Mouse (Mus musculus): ENCODE data around the gene St3gal3. TPM values are rescaled to one million over a fixed set of nuclear protein-coding genes. Genes with fewer than 3 reads are reported as not detected.

St3gal3 gene
- total RNA-seq, 2 experiments from 2014 or later: 46.0 to 47.4 TPM

DNA sequence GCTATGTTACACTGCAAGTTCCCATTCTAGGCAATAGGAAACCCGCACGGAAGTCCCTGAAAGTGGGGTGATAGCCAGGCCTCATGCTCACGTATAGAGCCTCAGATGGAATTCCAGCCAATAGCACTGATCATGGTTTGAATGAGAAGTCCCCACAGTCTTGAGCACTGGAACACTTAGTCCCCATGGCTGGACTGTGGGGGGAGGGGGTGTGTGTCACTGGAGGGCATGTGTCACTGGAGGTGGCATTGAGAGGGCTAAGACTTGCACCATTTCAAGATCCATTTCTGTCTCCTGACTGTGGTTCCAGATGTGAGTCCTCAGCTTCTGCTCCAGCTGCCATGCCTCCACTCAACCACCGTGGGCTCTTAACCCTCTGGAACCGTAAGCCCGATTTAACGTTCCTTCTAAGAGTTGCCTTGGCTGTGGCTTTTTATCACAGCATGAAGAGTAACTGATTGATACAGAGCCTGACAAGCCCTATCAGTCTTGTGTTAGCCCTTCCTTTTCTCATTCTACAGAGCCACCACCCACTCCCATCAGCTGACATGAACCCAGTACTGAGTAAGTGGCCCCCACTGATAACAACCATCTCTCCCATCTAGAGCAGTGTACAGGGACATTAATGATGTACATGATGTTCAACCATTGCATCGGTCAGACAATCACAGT is 91.2 kb downstream of the St3gal3 start:
- Histone ChIP-seq H3K27ac (no peak overlapping the region), H3K4me3 (no peak overlapping the region)
- intact Hi-C loops (cut with DNase I): no loop called here
- no peak for DNase-seq (ENCODE audit: extremely low spot score in 1 of 2, low spot score in 2 of 2)
- TF ChIP-seq CTCF (IDR thresholded peaks at IDR 0.05): no peak

DNA sequence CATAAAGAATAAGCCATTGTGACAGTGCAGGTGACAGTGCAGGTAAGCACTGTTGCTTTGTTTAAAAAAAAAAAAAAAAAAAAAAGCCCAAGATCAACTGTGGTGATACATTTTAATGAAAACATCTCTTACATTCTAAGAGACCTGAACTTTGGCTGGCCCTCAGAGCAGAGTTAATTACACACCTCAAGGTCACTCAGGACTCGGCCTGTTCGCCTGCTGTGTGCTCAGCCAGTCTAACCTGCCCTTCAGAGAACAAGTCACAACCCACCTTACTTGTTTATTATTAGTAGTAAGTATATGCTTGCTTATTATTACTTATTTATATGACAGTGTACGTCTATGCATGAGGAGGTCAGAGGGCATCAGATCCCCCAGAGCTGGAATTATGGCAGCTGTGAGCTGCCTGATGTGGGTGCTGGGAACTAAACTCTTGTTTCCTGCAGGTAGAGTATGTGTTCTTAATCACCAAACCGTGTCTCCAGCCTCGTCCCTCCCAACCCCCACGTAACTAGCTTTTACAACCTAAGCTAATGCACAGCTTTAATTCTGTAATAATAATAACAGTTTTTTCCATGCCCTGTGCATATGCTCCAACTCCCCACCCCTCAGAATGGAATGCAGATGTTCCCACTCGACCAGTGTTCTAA is 91.9 kb downstream of the St3gal3 start:
- DNase-seq (ENCODE audit: extremely low spot score in 1 of 2, low spot score in 2 of 2): no peak
- intact Hi-C loops (cut with DNase I): no loop called here
- no peak for TF ChIP-seq CTCF (IDR thresholded peaks at IDR 0.05)
- Histone ChIP-seq H3K4me3 (no peak overlapping the region), H3K27ac (no peak overlapping the region)

DNA sequence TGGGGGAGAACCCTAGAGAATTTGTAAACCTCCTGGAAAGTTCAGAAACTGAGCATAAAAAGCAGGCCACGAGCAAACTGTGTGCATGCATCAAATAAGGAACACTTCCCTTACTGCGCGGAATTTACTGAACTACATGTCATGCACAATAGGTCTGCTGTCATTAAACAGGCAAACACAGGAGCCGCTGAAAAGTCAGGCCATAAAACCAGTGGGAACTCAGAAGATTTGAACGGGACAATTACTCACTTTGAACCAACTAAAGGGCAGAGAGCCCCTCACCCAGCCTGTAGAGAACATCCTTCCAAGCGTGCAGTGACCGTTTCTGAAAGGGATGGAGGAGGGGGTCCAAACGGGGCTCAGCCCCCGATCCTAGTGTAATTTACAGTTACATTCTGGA is 93.6 kb downstream of the St3gal3 start:
- intact Hi-C loops (cut with DNase I): no loop called here
- no peak for DNase-seq (ENCODE audit: extremely low spot score in 1 of 2, low spot score in 2 of 2)
- no peak overlapping the region for H3K4me3 ChIP-seq
- no peak overlapping the region for H3K27ac ChIP-seq
- TF ChIP-seq CTCF (IDR thresholded peaks at IDR 0.05): no peak

DNA sequence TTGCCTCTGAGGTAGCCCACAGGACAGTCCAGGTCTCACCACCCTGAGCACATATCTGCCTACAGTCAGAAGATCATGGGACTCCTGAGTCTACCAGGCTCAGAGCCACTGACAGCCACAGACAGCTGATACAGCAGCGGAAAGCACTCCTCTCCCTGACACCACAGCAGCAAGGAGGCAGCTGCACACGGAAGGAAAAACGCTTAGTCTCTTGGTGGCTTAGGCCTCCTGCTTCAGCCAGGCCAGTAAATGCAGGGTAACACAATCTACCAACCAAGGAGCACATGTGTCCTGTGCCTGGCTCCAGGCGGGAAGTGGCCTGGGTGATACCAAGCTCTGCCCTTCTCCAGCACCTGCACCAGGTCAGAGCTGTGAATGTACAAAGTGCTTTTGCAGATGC is 94.1 kb downstream of the St3gal3 start:
- H3K27ac ChIP-seq: no peak overlapping the region
- intact Hi-C loops (cut with DNase I): no loop called here
- DNase-seq (ENCODE audit: extremely low spot score in 1 of 2, low spot score in 2 of 2): no peak
- no peak for TF ChIP-seq CTCF (IDR thresholded peaks at IDR 0.05)
- no peak overlapping the region for H3K4me3 ChIP-seq

DNA sequence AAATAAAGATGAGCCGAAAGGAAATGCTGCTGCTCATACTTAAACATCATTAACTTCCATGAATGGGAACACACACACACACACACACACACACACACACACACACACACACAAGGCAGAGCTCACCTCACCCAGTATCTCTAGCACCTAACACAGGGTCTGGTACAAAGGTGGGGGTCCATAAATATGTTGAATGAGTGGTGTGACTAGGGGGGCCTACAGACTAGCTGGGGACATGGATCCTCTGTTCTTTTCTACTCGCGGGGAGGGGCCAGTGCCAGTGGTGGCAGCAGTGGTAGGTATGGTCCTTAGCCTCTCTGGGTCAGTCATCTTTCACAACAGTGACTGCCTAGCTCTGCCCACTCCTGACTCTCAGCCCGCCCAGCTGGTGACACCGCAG is 94.8 kb downstream of the St3gal3 start:
- no peak for TF ChIP-seq CTCF (IDR thresholded peaks at IDR 0.05)
- Histone ChIP-seq H3K4me3 (no peak overlapping the region), H3K27ac (no peak overlapping the region)
- intact Hi-C loops (cut with DNase I): no loop called here
- no peak for DNase-seq (ENCODE audit: extremely low spot score in 1 of 2, low spot score in 2 of 2)

DNA sequence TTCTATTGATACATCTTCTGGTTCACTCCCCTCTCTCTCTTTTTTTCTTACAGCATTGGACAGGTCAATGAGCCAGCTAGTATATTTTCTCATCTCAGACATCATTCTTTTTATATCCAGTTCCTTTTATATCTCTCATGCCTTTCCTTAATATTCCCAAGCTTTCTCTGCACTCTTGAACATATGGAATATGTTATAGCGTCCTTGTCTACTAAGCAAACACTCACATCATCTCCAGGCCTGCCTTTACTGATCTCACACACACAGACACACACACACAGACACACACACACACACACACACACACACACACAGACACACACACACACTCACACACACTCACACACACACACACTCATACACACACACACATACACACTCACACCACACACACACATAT is 96.7 kb downstream of the St3gal3 start:
- intact Hi-C loops (cut with DNase I): no loop called here
- no peak overlapping the region for H3K27ac ChIP-seq
- DNase-seq (ENCODE audit: extremely low spot score in 1 of 2, low spot score in 2 of 2): no peak
- no peak for TF ChIP-seq CTCF (IDR thresholded peaks at IDR 0.05)
- H3K4me3 ChIP-seq: no peak overlapping the region

DNA sequence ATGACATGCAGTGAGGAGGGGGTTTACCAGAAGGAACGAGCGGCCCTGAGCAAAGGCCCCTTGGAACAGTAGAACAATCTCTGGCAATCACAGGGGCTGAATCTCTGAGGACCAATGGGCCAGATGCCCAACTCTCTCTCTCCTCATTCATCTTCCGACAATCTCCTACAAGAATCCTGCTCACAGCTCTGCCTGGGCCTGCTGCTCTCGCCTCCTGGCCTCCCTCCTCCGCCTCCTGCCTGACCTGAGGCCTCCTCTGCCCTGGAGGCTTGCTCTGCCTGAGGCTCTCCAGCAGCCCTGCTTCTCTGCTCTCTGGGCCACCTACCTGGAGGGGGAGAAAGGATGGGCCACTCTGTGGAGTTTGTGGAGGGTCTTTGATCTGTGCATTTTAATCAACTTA is 97.3 kb downstream of the St3gal3 start:
- Histone ChIP-seq H3K27ac (no peak overlapping the region), H3K4me3 (no peak overlapping the region)
- intact Hi-C loops (cut with DNase I): no loop called here
- no peak for DNase-seq (ENCODE audit: extremely low spot score in 1 of 2, low spot score in 2 of 2)
- no peak for TF ChIP-seq CTCF (IDR thresholded peaks at IDR 0.05)

DNA sequence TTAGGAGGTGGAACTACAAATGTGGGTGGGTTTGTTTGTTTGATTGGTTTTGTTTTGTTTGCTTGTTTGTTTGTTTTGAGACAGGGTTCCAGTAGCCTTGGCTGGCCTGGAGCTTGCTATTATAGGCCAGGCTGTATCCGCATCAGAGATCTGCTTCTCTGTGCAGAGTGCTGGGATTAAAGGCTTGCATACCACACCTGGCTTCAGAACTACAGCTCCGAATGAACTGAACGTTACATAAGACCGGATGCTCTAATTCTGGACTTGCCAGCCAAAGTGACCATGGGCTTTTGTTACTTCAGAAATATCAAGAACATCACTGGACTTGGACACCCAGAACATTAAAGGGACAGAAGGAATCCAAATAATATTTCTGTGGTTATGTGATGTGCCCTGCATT is 98.2 kb downstream of the St3gal3 start:
- TF ChIP-seq CTCF (IDR thresholded peaks at IDR 0.05): no peak
- Histone ChIP-seq H3K4me3 (no peak overlapping the region), H3K27ac (no peak overlapping the region)
- intact Hi-C loops (cut with DNase I): no loop called here
- no peak for DNase-seq (ENCODE audit: extremely low spot score in 1 of 2, low spot score in 2 of 2)

DNA sequence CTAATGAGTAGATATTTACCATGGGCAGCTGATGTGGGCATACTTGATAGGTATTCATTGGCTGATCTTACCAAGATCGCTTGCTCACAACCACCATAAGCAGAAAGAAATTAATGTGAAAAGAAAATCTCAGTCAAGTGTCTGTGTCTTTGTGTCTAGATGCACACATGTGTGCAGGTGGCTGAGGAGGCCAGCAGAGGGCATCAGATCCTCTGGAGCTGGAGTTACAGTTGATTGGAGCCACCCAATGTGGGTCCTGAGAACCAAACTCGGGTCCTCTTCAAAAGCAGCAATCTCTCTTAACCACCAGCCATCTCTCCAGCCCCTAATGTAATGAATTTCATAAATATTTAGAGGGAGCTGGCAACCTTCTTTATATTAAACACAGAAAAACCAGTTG is 99.6 kb downstream of the St3gal3 start:
- DNase-seq (ENCODE audit: extremely low spot score in 1 of 2, low spot score in 2 of 2): no peak
- no peak overlapping the region for H3K27ac ChIP-seq
- no peak; the same call in 1 of the 2 replicates for TF ChIP-seq CTCF (IDR thresholded peaks at IDR 0.05)
- H3K4me3 ChIP-seq: no peak overlapping the region
- intact Hi-C loops (cut with DNase I): no loop called here

DNA sequence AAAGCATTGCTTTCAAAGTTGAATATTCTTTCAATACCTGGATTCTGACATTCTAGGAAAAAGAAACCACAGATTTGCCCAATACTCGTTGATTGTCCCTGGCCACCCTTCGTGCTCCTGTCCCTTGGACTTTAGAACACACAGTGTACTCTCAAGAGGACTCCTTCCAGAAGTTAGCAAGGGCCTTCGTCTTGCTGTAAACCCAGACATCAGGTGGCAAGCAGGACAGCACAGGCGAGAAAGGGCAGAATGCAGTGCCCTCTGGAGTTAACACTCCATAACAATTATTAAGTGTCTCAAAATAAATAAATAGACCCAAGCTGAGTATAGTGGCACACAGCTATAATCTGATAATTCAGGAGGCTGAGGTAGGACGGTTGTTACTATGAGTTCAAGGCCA is 101.7 kb downstream of the St3gal3 start:
- Histone ChIP-seq H3K27ac (no peak overlapping the region), H3K4me3 (no peak overlapping the region)
- intact Hi-C loops (cut with DNase I): no loop called here
- TF ChIP-seq CTCF (IDR thresholded peaks at IDR 0.05): no peak
- no peak for DNase-seq (ENCODE audit: extremely low spot score in 1 of 2, low spot score in 2 of 2)

DNA sequence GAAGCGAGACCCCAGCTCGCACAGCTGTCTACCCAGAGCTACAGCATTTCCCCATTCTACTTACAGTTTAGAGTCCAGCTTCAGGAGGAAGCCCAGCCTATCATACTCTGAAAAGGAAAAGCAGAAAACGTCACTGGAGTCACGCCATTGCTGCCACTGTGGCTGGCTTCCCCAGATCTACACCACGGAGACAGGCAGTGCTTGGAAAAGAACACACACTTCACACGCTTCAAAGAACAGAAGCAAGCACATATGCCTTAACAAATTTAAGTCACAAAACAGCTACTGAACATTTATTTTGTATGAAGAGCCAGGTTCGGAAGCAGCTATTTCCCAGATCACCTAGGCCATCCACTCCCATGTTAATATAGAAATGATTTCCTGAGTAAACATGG is 102.9 kb downstream of the St3gal3 start:
- no peak for DNase-seq (ENCODE audit: extremely low spot score in 1 of 2, low spot score in 2 of 2)
- Histone ChIP-seq H3K27ac (no peak overlapping the region), H3K4me3 (no peak overlapping the region)
- no peak for TF ChIP-seq CTCF (IDR thresholded peaks at IDR 0.05)
- intact Hi-C loops (cut with DNase I): no loop called here

DNA sequence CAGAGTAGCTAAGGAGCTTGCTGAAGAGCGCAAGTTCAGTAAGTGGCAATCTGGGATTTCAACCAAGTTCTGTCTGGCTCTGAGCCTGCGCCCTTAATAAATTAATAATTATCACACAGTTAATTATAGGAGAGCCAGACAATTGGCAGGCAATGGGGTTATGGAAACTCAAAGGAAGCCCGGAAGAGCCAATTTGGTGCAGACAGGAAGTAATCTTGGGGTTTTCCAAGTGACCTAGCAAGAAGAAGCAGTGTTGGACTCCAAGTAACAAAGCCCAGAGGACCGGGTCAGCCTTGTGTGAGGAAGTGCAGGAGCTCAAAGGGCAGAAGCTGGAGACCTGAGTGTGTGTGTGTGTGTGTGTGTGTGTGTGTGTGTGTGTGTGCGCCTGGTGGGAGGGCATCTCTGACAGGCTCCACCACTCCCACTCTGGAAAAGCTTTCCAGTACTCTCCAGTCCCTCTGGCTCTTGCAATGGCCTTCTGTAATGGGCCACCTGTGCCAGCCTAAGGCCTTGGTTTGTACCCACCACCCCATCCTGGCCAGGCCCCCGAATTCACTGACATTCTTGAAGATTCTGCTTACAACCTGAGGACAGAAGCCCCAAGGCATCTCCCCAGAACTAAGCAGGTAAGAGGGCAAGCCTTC is 103.5 kb downstream of the St3gal3 start:
- no peak for DNase-seq (ENCODE audit: extremely low spot score in 1 of 2, low spot score in 2 of 2)
- intact Hi-C loops (cut with DNase I): no loop called here
- no peak overlapping the region for H3K4me3 ChIP-seq
- H3K27ac ChIP-seq: no peak overlapping the region
- TF ChIP-seq CTCF (IDR thresholded peaks at IDR 0.05): no peak

DNA sequence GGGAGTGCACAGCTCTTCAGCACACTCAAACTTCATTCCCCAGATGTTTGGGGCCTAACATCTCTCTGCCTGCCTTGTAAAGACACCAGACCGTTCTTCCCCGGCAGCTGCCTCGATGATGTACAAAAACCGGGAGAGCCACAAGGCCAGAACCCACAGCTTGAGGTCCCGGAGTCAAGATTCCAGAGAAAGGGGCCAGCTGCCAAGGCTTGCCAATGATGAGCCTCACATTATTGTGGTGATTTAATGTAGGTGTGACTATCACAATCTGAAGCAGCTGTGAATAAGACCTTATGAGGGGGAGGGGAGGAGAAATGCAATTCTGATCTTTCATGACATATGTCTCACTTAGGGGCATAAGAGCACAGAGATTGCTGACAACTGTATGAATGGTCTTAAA is 104.4 kb downstream of the St3gal3 start:
- intact Hi-C loops (cut with DNase I): no loop called here
- no peak for DNase-seq (ENCODE audit: extremely low spot score in 1 of 2, low spot score in 2 of 2)
- Histone ChIP-seq H3K4me3 (no peak overlapping the region), H3K27ac (no peak overlapping the region)
- TF ChIP-seq CTCF (IDR thresholded peaks at IDR 0.05): no peak
